Mouse (Mus musculus): ENCODE measurements around the gene Ano8. TPM values are rescaled to one million over a fixed set of nuclear protein-coding genes. Genes with fewer than 3 reads are reported as not detected.

Gene Ano8
- total RNA-seq, 2 experiments from 2014 or later = 14.6 to 15.3 TPM

GRCm38 (mm10) chr8:71472601-71473386 lies 13.0 kb downstream of the Ano8 start:
- DNase-seq = no peak
- intact Hi-C loops (cut with DNase I) = no loop called here

- intact Hi-C loops (cut with DNase I) = no loop called here
Measured at GRCm38 (mm10) chr8:71471861-71472260, 13.9 kb downstream of the Ano8 start.

GRCm38 (mm10) chr8:71470913-71471255 lies 14.9 kb downstream of the Ano8 start:
- no peak for DNase-seq
- intact Hi-C loops (cut with DNase I) = no loop called here

More at GRCm38 (mm10) chr8:71471861-71472260, 13.9 kb downstream of the Ano8 start:
- no peak for DNase-seq

GRCm38 (mm10) chr8:71470146-71470912 lies 15.4 kb downstream of the Ano8 start:
- no peak for DNase-seq
- intact Hi-C loops (cut with DNase I) = no loop called here

- intact Hi-C loops (cut with DNase I) = no loop called here
- peak; percentile 43 to 69 for DNase-seq
Measured at GRCm38 (mm10) chr8:71469411-71469810, 16.4 kb downstream of the Ano8 start.

GRCm38 (mm10) chr8:71468916-71469315 lies 16.8 kb downstream of the Ano8 start, which contains the start of gene Dda1:
Dda1 (plus strand) TSS chr8:71469199.
- intact Hi-C loops (cut with DNase I) = no loop called here
- peak; percentile 97 to 98 for DNase-seq

GRCm38 (mm10) chr8:71468001-71468400 lies 17.8 kb downstream of the Ano8 start:
- DNase-seq = no peak
- intact Hi-C loops (cut with DNase I) = no loop called here

- no peak for DNase-seq
Measured at GRCm38 (mm10) chr8:71467201-71467600, 18.6 kb downstream of the Ano8 start.

GRCm38 (mm10) chr8:71466198-71466597 lies 19.6 kb downstream of the Ano8 start:
- intact Hi-C loops (cut with DNase I) = no loop called here
- no peak for DNase-seq

More at GRCm38 (mm10) chr8:71467201-71467600, 18.6 kb downstream of the Ano8 start:
- intact Hi-C loops (cut with DNase I) = no loop called here

GRCm38 (mm10) chr8:71465733-71466132 lies 20.0 kb downstream of the Ano8 start:
- DNase-seq = no peak
- intact Hi-C loops (cut with DNase I) = no loop called here

- intact Hi-C loops (cut with DNase I) = no loop called here
Measured at GRCm38 (mm10) chr8:71464513-71465500, 21.0 kb downstream of the Ano8 start, which contains the start of gene Mrpl34. Mrpl34 (plus strand) TSS chr8:71464959.

GRCm38 (mm10) chr8:71463188-71464033 lies 22.4 kb downstream of the Ano8 start, which contains the start of gene Abhd8:
Abhd8 (minus strand) TSS chr8:71463655.
- intact Hi-C loops (cut with DNase I) = loop anchor here (2.0 kb wide), 1 partner anchor 21 kb away; no protein-coding TSS in a partner anchor

More at GRCm38 (mm10) chr8:71464513-71465500, 21.0 kb downstream of the Ano8 start, which contains the start of gene Mrpl34:
- peak; percentile 99 for DNase-seq

GRCm38 (mm10) chr8:71462786-71463185 lies 23.0 kb downstream of the Ano8 start:
- peak; percentile 50 to 57 for DNase-seq
- intact Hi-C loops (cut with DNase I) = loop anchor here (2.0 kb wide), 1 partner anchor 20 kb away; no protein-coding TSS in a partner anchor

More at GRCm38 (mm10) chr8:71463188-71464033, 22.4 kb downstream of the Ano8 start, which contains the start of gene Abhd8:
- peak; percentile 99 for DNase-seq

- no peak for DNase-seq
- intact Hi-C loops (cut with DNase I) = loop anchor here (2.0 kb wide), 1 partner anchor 19 kb away; no protein-coding TSS in a partner anchor
Measured at GRCm38 (mm10) chr8:71462191-71462590, 23.6 kb downstream of the Ano8 start.

- DNase-seq = peak in 1 of 2 experiments; percentile 7
- intact Hi-C loops (cut with DNase I) = no loop called here
Measured at GRCm38 (mm10) chr8:71461152-71461840, 24.5 kb downstream of the Ano8 start.

GRCm38 (mm10) chr8:71460716-71461115 lies 25.0 kb downstream of the Ano8 start:
- intact Hi-C loops (cut with DNase I) = no loop called here
- no peak for DNase-seq

- intact Hi-C loops (cut with DNase I) = no loop called here
- peak in 1 of 2 experiments; percentile 6 for DNase-seq
Measured at GRCm38 (mm10) chr8:71457659-71458270, 28.0 kb downstream of the Ano8 start.

- peak in 1 of 2 experiments; percentile 5 for DNase-seq
Measured at GRCm38 (mm10) chr8:71456906-71457305, 28.9 kb downstream of the Ano8 start.

More at GRCm38 (mm10) chr8:71456906-71457305, 28.9 kb downstream of the Ano8 start:
- intact Hi-C loops (cut with DNase I) = no loop called here

Measured in heart, postnatal 10 days (tissue).